Mouse (Mus musculus): ENCODE data around the gene Tfap2a. TPM values are rescaled to one million over a fixed set of nuclear protein-coding genes. Genes with fewer than 3 reads are reported as not detected.

The Tfap2a gene
- polyA plus RNA-seq, 1 experiment from 2014 or later: 0.46 TPM

DNA sequence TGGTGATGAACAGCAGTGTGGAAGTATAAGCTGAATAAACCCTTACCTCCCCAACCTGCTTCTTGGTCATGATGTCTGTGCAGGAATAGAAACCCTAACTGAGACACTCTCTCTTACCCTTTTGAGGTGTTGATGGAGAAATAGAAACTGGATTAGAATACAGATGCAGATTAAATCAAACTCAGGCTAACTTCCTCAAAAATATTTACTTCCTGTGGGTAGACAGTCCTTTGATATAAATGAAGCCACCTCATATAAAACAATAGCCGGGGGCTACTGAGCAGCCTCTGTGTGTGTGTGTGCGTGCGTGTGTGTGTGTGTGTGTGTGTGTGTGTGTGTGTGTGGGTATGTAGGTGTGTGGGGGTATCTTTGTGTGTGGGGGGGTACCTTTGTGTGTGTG is 52.4 kb downstream of the Tfap2a start:
- ATAC-seq: no peak
- H3K27me3 ChIP-seq: no peaks in the 10 kb centered on the region
- H3K9ac ChIP-seq: no peak overlapping the region
- no peak overlapping the region for H3K4me2 ChIP-seq
- H3K27ac ChIP-seq: no peak overlapping the region
- WGBS: 84% methylated on average over 3 of the region's 3 CpGs
- H3K4me1 ChIP-seq: no peaks in the 10 kb centered on the region
- no peaks in the 10 kb centered on the region for H3K36me3 ChIP-seq (ENCODE audit: poor library complexity, severe bottlenecking)
- no peak overlapping the region for H3K4me3 ChIP-seq
- no peaks in the 10 kb centered on the region for H3K9me3 ChIP-seq (replicated peaks)

DNA sequence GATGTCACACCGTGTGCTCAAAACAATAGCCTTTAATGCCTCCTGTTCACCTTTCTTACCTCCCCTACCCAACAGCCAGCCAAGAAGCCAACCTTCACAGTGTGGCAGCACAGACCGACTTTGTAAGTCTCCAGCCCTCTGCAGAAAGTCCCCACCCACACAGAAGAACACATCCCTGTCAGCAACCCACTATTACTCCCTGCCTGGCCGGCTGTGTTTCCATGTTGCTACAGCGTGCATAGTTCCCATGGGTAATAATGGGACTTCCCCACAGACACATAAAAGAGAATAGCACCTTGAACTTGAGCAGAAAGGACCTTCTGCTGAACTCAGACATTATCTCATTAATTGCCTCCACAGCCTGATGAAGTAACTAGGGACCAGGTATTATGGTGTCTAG is 61.4 kb downstream of the Tfap2a start:
- Histone ChIP-seq H3K4me3 (no peak overlapping the region), H3K36me3 (ENCODE audit: poor library complexity, severe bottlenecking) (no peaks in the 10 kb centered on the region), H3K27me3 (no peaks in the 10 kb centered on the region), H3K4me1 (no peaks in the 10 kb centered on the region), H3K4me2 (no peak overlapping the region), H3K9me3 (replicated peaks) (no peaks in the 10 kb centered on the region), H3K27ac (no peak overlapping the region), H3K9ac (no peak overlapping the region)
- no peak for ATAC-seq
- 51% methylated on average over 4 of the region's 4 CpGs for WGBS

Other genes starting within 250 kb of the Tfap2a start
- gene Gcnt2, start 121.4 kb upstream of the Tfap2a start, polyA plus RNA-seq (2015; fragmentation: Nextera tagmentation; extraction: Ambion mirVana): 2.8 and 3.1 TPM in 2 replicates